Mouse (Mus musculus) hindbrain, embryonic 14.5 days (tissue): ENCODE results near the gene Cntfr. TPM values are rescaled to one million over a fixed set of nuclear protein-coding genes. Genes with fewer than 3 reads are reported as not detected.
"Not testable (repeated sequence)": the region's sequence is repeated elsewhere in the genome, so short reads cannot be mapped to it uniquely, and the experiment has no call there.

Experiments
- ATAC-seq: fragments of 200-750 bp; cut with Nextera tagmentation; 2 replicates; pipeline ENCODE4 v1.8.0; 2017; ENCODE audit warnings: moderate number of reproducible peaks, mild to moderate bottlenecking, moderate TSS enrichment, moderate library complexity; ENCODE audit not compliant: low FRiP score
- DNase-seq: peaks from one replicate; pipeline ENCODE4 v3.0.0-alpha.2; 2015; ENCODE audit warnings: low spot score
- H3K27ac ChIP-seq: fragments of 300-500 bp; sonication (generic); 2 replicates; pipeline ENCODE4 v1.5.1; 2014; ENCODE audit warnings: mild to moderate bottlenecking, moderate library complexity
- H3K27me3 ChIP-seq: fragments of 300-500 bp; sonication (generic); 2 replicates; pipeline ENCODE4 v1.6.1; 2014; ENCODE audit warnings: mild to moderate bottlenecking, low read length, mixed read lengths; ENCODE audit not compliant: control insufficient read depth, insufficient read depth
- H3K36me3 ChIP-seq: fragments of 300-500 bp; sonication (generic); replicated peaks from 2 replicates; pipeline ENCODE4 v1.6.1; 2014; ENCODE audit not compliant: control insufficient read depth, insufficient read depth
- H3K4me1 ChIP-seq: fragments of 300-500 bp; sonication (generic); replicated peaks from 2 replicates; pipeline ENCODE4 v1.6.1; 2014; ENCODE audit warnings: antibody characterized with exemption, low read length, mixed read lengths; ENCODE audit not compliant: control insufficient read depth, insufficient read depth
- H3K4me2 ChIP-seq: fragments of 300-500 bp; sonication (generic); replicated peaks from 2 replicates; pipeline ENCODE4 v1.6.1; 2014; ENCODE audit warnings: mild to moderate bottlenecking, moderate library complexity
- H3K4me3 ChIP-seq: fragments of 300-500 bp; sonication (generic); replicated peaks from 2 replicates; pipeline ENCODE4 v1.5.1; 2014; ENCODE audit warnings: mild to moderate bottlenecking, low read length
- H3K9ac ChIP-seq: fragments of 300-500 bp; sonication (generic); 2 replicates; pipeline ENCODE4 v1.6.1; 2014
- H3K9me3 ChIP-seq: fragments of 300-500 bp; sonication (generic); 2 replicates; pipeline ENCODE4 v1.6.1; 2016; ENCODE audit warnings: low read length; ENCODE audit not compliant: control insufficient read depth
- WGBS: fragments of 180-500 bp; shearing (Covaris S2); extraction: QIAGEN DNeasy Blood & Tissue Kit; methylation state at CpG from one replicate; pipeline ENCODE4 v1.1.7; 2014; 5-methylcytosine and 5-hydroxymethylcytosine counted together
- polyA plus RNA-seq: library from polyadenylated mRNA; unstranded; fragments of >200 nt; fragmentation: Nextera tagmentation; extraction: Ambion mirVana; gene quantifications from 2 replicates; pipeline ENCODE4 v1.2.1, GENCODE M21; 2014

The Cntfr gene
- 19.2 and 21.8 TPM in 2 replicates for polyA plus RNA-seq

DNA sequence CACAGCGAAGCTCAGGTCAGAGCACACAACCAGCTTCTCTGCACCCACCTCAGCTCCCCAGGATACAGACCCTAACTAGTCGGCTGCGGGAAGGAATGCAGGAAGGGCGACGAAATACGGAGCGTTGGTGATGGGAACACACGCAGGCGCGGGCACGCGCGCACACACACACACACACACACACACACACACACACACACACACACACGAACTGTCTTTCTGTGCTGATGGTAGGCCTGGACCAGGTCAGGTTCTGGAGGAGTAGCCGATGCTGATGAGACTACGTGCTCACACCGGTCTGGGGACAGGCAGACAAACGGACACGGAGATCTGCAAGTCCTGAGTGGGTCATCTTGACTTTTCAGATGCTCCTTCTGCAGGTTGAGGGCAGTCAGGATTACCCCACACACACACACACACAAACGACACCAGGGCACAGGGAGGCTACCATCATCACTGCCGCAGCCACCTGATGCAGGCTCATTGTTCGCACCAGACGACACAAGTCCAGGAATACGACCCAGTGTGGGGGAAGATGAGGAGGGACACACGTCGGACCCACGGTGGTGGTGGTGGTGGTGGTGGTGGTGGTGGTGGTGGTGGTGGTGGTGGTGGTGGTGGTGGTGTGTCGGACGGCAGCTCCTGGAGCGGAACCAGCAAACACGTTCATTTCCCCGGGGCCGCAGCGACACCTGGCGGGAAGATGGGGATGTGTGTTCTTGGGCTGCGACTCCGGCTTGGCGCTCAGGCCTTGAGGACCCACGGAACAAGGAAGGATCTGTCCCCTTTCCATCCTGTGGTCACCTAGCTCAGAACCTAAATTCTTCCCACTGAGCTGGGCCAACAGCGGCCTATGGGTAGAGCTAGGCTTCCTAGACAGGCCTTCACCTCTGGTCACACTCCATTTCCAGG, at the start of gene Cntfr:
Gene Cntfr (minus strand): TSS at position 160 of the 912 bp plus-strand sequence.
- H3K27me3 ChIP-seq, H3K9ac ChIP-seq, H3K4me1 ChIP-seq, H3K36me3 ChIP-seq, ATAC-seq, H3K9me3 ChIP-seq, H3K27ac ChIP-seq: not testable (repeated sequence)
- H3K4me2 ChIP-seq, result peak within 1 kb of the TSS; percentile 43
- peak; percentile 81 for DNase-seq
- WGBS, result 12% methylated on average over 32 of the region's 40 CpGs
- peak within 1 kb of the TSS; percentile 15; the same call in 1 of the 2 replicates for H3K4me3 ChIP-seq

- Histone ChIP-seq H3K27ac (no peak overlapping the region), H3K4me3 (no peak overlapping the region), H3K4me2 (no peak overlapping the region), H3K9ac (no peak overlapping the region), H3K9me3 (0 out of 2 replicates have a peak, but pooled peaks cover 9% of the 10 kb centered on the region), H3K4me1 (peaks cover 4% of the 10 kb centered on the region), H3K27me3 (no peaks in the 10 kb centered on the region), H3K36me3 (no peaks in the 10 kb centered on the region)
- WGBS, result 70% methylated on average over 1 of the region's 1 CpGs
- no peak for ATAC-seq
- no peak for DNase-seq
Observed at GRCm38 (mm10) chr4:41745021-41745420, 48.1 kb upstream of the Cntfr start.

DNA sequence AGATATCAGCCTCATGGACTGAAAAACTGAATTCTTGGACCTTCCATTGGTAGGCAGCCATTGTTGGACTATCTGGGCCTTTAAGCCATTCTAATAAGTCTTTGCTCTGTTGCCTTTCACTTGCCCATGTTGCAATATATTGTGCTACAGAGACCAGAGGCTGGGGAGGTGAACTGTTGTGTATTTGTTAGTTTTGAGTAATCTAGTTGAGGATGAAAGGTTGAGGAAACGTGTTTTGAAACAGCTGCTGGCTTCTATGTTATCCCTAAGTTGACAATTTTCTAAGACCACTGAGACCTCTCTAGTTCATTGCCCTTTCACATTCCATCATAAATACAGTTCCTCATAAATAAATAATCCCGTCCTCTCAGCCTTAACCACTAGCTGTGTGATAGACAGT, 47.2 kb upstream of the Cntfr start:
- Histone ChIP-seq H3K36me3 (peaks cover 4% of the 10 kb centered on the region), H3K27me3 (no peaks in the 10 kb centered on the region), H3K4me1 (peaks cover 13% of the 10 kb centered on the region), H3K27ac (no peak overlapping the region), H3K9me3 (0 out of 2 replicates have a peak, but pooled peaks cover 9% of the 10 kb centered on the region), H3K9ac (no peak overlapping the region), H3K4me3 (no peak overlapping the region), H3K4me2 (no peak overlapping the region)
- 74% methylated on average over 2 of the region's 2 CpGs for WGBS
- DNase-seq (no peak), ATAC-seq (no peak)

- WGBS, result under 1% methylated on average over 27 of the region's 27 CpGs
- Histone ChIP-seq H3K4me3 (peak overlapping the region; percentile 51), H3K4me2 (peak overlapping the region; percentile 80), H3K9ac (peak overlapping the region; percentile 66), H3K4me1 (peaks cover 13% of the 10 kb centered on the region), H3K9me3 (0 out of 2 replicates have a peak, but pooled peaks cover 3% of the 10 kb centered on the region), H3K36me3 (peaks cover 14% of the 10 kb centered on the region), H3K27me3 (no peaks in the 10 kb centered on the region), H3K27ac (peak overlapping the region; percentile 77)
- DNase-seq, result peak; percentile 94
- ATAC-seq, result peak; percentile 96
Observed at GRCm38 (mm10) chr4:41741158-41741560, 44.3 kb upstream of the Cntfr start.

DNA sequence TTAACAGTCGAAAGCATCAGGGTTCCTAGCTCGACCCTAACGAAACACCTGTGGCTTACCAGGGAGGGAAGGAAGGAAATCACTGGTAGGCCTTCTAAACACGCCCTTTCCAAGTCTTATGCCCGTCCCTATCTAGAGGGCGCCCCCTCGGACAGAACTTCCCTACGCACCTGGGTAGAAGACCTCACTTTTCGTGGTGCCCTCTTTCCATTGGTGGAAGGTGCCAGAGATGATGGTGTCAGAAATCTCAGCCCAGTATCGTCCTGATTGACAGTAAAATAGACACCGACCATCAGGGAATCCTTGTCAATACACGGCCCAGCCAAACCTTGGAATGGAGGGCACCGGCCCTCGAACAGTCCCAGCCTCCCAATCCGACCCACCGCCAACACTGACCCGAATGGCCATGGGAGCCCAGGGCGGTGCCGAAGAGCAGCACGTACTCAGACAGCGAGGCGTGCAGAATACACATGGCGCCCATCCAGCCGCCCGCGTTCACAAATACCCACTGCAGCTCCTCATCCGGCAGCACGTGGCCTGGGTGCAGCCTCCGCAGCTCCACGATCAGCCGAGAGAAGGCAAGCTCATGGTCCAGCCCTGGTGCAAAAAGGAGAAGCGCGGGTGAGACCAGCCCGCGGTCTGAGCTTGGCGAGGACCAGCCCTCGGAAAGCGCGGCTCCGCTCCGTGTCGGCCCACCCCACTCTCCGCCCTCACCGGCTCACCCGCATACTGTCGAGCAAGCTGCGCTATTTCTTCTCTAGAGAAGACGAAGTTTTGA, 43.7 kb upstream of the Cntfr start:
- peaks cover 13% of the 10 kb centered on the region for H3K4me1 ChIP-seq
- peak; percentile 53 for DNase-seq
- H3K4me3 ChIP-seq, result peak overlapping the region; percentile 51
- peak overlapping the region; percentile 80 for H3K4me2 ChIP-seq
- H3K9ac ChIP-seq, result peak overlapping the region; percentile 66
- peak; percentile 83 for ATAC-seq
- H3K27ac ChIP-seq, result peak overlapping the region; percentile 77
- WGBS, result 1% methylated on average over 48 of the region's 48 CpGs
- H3K27me3 ChIP-seq, result no peaks in the 10 kb centered on the region
- H3K9me3 ChIP-seq, result no peaks in the 10 kb centered on the region
- H3K36me3 ChIP-seq, result peaks cover 14% of the 10 kb centered on the region

DNA sequence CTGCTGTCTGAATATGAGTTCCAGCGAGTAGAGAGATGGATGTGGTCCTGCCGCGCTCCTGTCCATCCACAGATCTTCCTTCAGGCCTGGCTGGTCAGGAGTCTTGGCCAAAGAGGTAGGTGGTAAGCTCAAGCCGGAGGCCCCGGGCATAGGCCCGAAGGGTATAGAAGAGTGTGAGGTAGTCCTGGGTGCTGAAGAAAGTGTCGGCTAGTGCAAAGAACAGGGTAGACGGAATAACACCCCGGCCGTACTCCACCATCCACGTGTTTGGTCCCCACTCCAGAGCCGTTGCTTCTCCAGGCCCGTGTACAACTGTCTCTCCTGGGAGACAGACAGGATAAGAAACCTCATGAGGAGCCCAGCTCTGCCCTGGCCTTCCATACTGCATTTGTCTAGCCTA, 42.4 kb upstream of the Cntfr start:
- no peak overlapping the region for H3K9ac ChIP-seq
- DNase-seq, result no peak
- H3K36me3 ChIP-seq, result peaks cover 14% of the 10 kb centered on the region

DNA sequence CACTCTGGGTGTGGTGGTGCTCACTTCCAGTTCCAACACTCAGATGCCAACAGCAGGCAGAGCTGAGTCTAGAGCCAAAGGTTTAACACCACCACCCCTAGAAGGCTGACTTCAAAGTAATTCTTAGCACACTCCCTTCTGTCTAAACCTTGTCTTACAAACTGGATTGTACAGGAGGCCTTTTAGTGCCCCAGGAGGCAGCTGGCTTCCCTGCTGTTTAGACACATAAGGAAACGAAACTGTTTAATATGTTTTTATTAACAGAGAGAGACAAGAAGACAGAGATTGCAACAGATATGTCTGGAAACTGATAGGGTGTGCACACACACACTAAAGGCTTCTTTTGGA, 41.3 kb upstream of the Cntfr start:
- H3K36me3 ChIP-seq, result peaks cover 14% of the 10 kb centered on the region
- peaks cover 13% of the 10 kb centered on the region for H3K4me1 ChIP-seq
- ATAC-seq (no peak), DNase-seq (no peak)
- 77% methylated on average over 1 of the region's 1 CpGs for WGBS
- no peak overlapping the region for H3K27ac ChIP-seq
- H3K9ac ChIP-seq, result no peak overlapping the region
- no peak overlapping the region for H3K4me3 ChIP-seq
- H3K4me2 ChIP-seq, result no peak overlapping the region
- no peaks in the 10 kb centered on the region for H3K9me3 ChIP-seq
- peaks cover 4% of the 10 kb centered on the region; the same call in 1 of the 2 replicates for H3K27me3 ChIP-seq

More for the DNA sequence above, 42.4 kb upstream of the Cntfr start:
- WGBS, result 98% methylated on average over 13 of the region's 13 CpGs
- H3K9me3 ChIP-seq, result no peaks in the 10 kb centered on the region
- no peaks in the 10 kb centered on the region for H3K27me3 ChIP-seq
- 0 out of 2 replicates have a peak overlapping the region, but pooled peaks have one; percentile 80 for H3K4me2 ChIP-seq
- peaks cover 13% of the 10 kb centered on the region for H3K4me1 ChIP-seq
- H3K27ac ChIP-seq, result no peak overlapping the region
- no peak overlapping the region for H3K4me3 ChIP-seq
- ATAC-seq, result no peak

- Histone ChIP-seq H3K9me3 (no peaks in the 10 kb centered on the region), H3K27me3 (peaks cover 9% of the 10 kb centered on the region), H3K9ac (no peak overlapping the region), H3K36me3 (peaks cover 14% of the 10 kb centered on the region), H3K4me3 (no peak overlapping the region), H3K4me2 (no peak overlapping the region), H3K4me1 (peaks cover 13% of the 10 kb centered on the region), H3K27ac (no peak overlapping the region)
- 50% methylated on average over 8 of the region's 8 CpGs for whole genome bisulfite sequencing
- DNase-seq (peak; percentile 80), ATAC-seq (peak; percentile 60; the same call in 1 of the 2 replicates)
Observed at GRCm38 (mm10) chr4:41737602-41738255, 40.8 kb upstream of the Cntfr start.
